Mouse (Mus musculus) heart, postnatal 0 days (tissue): ENCODE data around the gene Abi2.

Source experiments
- CTCF ChIP-seq: IDR thresholded peaks from 2 replicates; pipeline ENCODE4 v1.5.1; 2016; ENCODE audit warnings: antibody characterized with exemption, control low read depth, low read depth
- EP300 ChIP-seq: IDR thresholded peaks from 2 replicates; pipeline ENCODE4 v1.6.1; 2016; ENCODE audit warnings: antibody characterized with exemption, low read depth

GRCm38 (mm10) chr1:60432497-60432896 is 23.1 kb downstream of the Abi2 start:
- TF ChIP-seq CTCF (no peak), EP300 (no peak)
